Mouse (Mus musculus) lung, postnatal 0 days (tissue): Measurements from ENCODE around the gene Olfr99. TPM values are rescaled to one million over a fixed set of nuclear protein-coding genes. Genes with fewer than 3 reads are reported as not detected.

ENCODE experiments used
- ATAC-seq: fragments of 200-750 bp; cut with Nextera tagmentation; 2 replicates; pipeline ENCODE4 v1.8.0; 2017; ENCODE audit warnings: moderate library complexity
- DNase-seq: peaks from one replicate; pipeline ENCODE4 v3.0.0-alpha.2; 2016; ENCODE audit warnings: low spot score
- H3K27ac ChIP-seq: fragments of 300-500 bp; sonication (generic); 2 replicates; pipeline ENCODE4 v1.5.1; 2014; ENCODE audit warnings: antibody characterized with exemption, mild to moderate bottlenecking, low read length, mixed read lengths
- H3K27me3 ChIP-seq: fragments of 300-500 bp; sonication (generic); replicated peaks from 2 replicates; pipeline ENCODE4 v1.6.1; 2014; ENCODE audit warnings: low read length, mixed read lengths; ENCODE audit not compliant: insufficient read depth
- H3K36me3 ChIP-seq: fragments of 300-500 bp; sonication (generic); 2 replicates; pipeline ENCODE4 v1.6.1; 2014; ENCODE audit warnings: low read length, mixed read lengths; ENCODE audit not compliant: insufficient read depth
- H3K4me1 ChIP-seq: fragments of 300-500 bp; sonication (generic); 2 replicates; pipeline ENCODE4 v1.6.1; 2014; ENCODE audit warnings: antibody characterized with exemption, low read depth, low read length, mixed read lengths; ENCODE audit not compliant: insufficient read depth
- H3K4me2 ChIP-seq: fragments of 300-500 bp; sonication (generic); replicated peaks from 2 replicates; pipeline ENCODE4 v1.6.1; 2014; ENCODE audit warnings: low read depth, mild to moderate bottlenecking, low read length, moderate library complexity, mixed read lengths
- H3K4me3 ChIP-seq: fragments of 300-500 bp; sonication (generic); 2 replicates; pipeline ENCODE4 v1.5.1; 2014; ENCODE audit warnings: low read depth, low read length
- H3K9ac ChIP-seq: fragments of 300-500 bp; sonication (generic); replicated peaks from 2 replicates; pipeline ENCODE4 v1.6.1; 2014; ENCODE audit warnings: low read depth, mild to moderate bottlenecking
- H3K9me3 ChIP-seq: fragments of 300-500 bp; sonication (generic); 2 replicates; pipeline ENCODE4 v1.6.1; 2016; ENCODE audit warnings: low read length, mixed read lengths
- CTCF ChIP-seq: IDR thresholded peaks from 2 replicates; pipeline ENCODE4 v1.5.1; 2016; ENCODE audit warnings: antibody characterized with exemption, mild to moderate bottlenecking
- EP300 ChIP-seq: IDR thresholded peaks from 2 replicates; pipeline ENCODE4 v1.6.1; 2016; ENCODE audit warnings: antibody characterized with exemption, mild to moderate bottlenecking, control low read depth
- WGBS: fragments of 180-500 bp; shearing (Covaris S2); extraction: QIAGEN DNeasy Blood & Tissue Kit; methylation state at CpG from one replicate; pipeline ENCODE4 v1.1.7; 2014; 5-methylcytosine and 5-hydroxymethylcytosine counted together
- polyA plus RNA-seq: library from polyadenylated mRNA; unstranded; fragments of >200 nt; fragmentation: Nextera tagmentation; extraction: Ambion mirVana; gene quantifications from 2 replicates; pipeline ENCODE4 v1.2.1, GENCODE M21; 2015

Gene Olfr99
- not detected in 2 replicates for polyA plus RNA-seq

DNA sequence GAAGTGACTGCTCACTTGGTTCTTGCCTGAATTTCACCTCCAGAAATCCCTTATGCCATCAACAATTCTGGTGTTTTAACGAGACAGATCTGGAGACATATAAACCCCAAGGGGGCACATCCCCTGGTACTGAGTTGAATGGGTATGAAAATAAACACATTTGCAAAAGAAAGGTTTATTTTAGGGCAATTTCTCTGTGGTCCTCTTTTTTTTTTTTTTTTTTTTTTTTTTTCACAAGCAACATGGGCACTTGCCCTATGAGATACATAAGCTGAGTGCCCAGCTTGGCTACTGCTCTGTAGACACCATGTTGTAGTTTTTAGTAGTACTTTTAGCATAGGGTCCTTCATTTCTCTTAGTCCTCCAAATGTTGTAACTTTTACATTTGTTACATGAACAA lies at the start of gene Olfr99:
Olfr99 (minus strand) TSS at position 101 of the 400 bp plus-strand sequence.
- no peaks in the 10 kb centered on the region for H3K36me3 ChIP-seq
- H3K9me3 ChIP-seq = no peaks in the 10 kb centered on the region
- DNase-seq = no peak
- H3K27ac ChIP-seq = no peak within 1 kb of the TSS
- H3K4me2 ChIP-seq = no peak within 1 kb of the TSS
- H3K27me3 ChIP-seq = no peaks in the 10 kb centered on the region
- no peak for TF ChIP-seq EP300
- TF ChIP-seq CTCF = no peak
- WGBS = 72% methylated on average over 1 of the region's 1 CpGs
- no peaks in the 10 kb centered on the region for H3K4me1 ChIP-seq
- ATAC-seq = no peak
- no peak within 1 kb of the TSS for H3K9ac ChIP-seq
- H3K4me3 ChIP-seq = no peak within 1 kb of the TSS

- no peaks in the 10 kb centered on the region for H3K9me3 ChIP-seq
- DNase-seq (no peak), ATAC-seq (no peak)
- H3K27ac ChIP-seq = no peak within 1 kb of the TSS
- no peaks in the 10 kb centered on the region for H3K27me3 ChIP-seq
- no peak within 1 kb of the TSS for H3K9ac ChIP-seq
- no peak within 1 kb of the TSS for H3K4me2 ChIP-seq
- no peaks in the 10 kb centered on the region for H3K36me3 ChIP-seq
- H3K4me1 ChIP-seq = no peaks in the 10 kb centered on the region
- TF ChIP-seq EP300 (no peak), CTCF (no peak)
- no peak within 1 kb of the TSS for H3K4me3 ChIP-seq
These were observed 33.7 kb upstream of the Olfr99 start, which contains the start of gene Olfr102 for GRCm38 (mm10) chr17:37316954-37317353. TSS of gene Olfr102 (minus strand) at chr17:37317054.

DNA sequence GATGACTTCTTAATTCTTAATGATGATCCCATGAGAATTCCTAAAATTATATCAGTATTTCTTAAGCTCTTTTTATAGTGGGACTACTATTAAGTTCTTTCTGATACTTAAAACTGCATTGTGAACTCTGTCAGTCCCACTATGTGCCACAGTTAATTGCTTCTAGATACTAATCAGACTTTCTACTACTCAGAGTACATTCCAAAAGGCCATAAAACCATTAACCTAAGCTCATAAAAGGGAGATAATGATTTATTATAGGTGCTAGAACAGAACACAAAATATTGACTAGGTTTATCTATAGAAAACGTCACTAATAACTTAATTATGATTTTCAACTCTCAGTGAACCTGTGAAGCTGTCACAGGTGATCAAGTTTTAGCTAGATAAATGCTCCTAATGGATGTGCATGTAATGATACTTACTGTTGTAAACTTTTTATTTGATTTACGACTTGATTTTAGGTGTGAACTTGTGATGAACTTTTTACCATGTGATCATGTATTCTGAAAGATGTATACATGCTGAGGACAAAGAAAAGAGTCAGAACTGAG lies 27.0 kb upstream of the Olfr99 start:
- Histone ChIP-seq H3K4me2 (no peak overlapping the region), H3K27me3 (no peaks in the 10 kb centered on the region), H3K36me3 (no peaks in the 10 kb centered on the region), H3K4me3 (no peak overlapping the region), H3K9ac (no peak overlapping the region), H3K9me3 (no peaks in the 10 kb centered on the region), H3K27ac (no peak overlapping the region), H3K4me1 (no peaks in the 10 kb centered on the region)
- TF ChIP-seq CTCF (no peak), EP300 (no peak)
- 35% methylated on average over 2 of the region's 2 CpGs for WGBS
- no peak for DNase-seq
- ATAC-seq = no peak

DNA sequence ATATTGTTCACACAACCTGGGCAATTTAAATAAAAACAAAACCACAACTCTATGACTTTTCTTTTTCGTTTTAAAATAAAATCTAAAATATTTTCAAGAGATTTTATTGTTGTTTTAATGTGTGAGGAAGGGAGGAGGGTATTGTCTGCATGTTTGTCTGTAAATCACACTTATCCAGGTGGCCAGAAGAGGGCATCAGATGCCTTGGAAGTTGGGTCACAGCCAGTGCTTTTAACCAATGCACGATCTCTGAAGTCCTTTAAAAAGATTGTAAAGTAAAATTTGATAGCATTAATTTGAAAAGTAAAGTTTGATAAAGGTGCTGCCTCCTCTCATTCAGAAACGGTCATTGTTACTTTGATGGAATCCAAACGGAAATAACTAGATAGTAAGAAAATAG lies 25.2 kb upstream of the Olfr99 start:
- DNase-seq (no peak), ATAC-seq (no peak)
- H3K4me1 ChIP-seq = no peaks in the 10 kb centered on the region
- no peak overlapping the region for H3K4me3 ChIP-seq
- H3K27me3 ChIP-seq = no peaks in the 10 kb centered on the region
- H3K36me3 ChIP-seq = no peaks in the 10 kb centered on the region
- H3K27ac ChIP-seq = no peak overlapping the region
- no peaks in the 10 kb centered on the region for H3K9me3 ChIP-seq
- no peak overlapping the region for H3K4me2 ChIP-seq
- WGBS = 31% methylated on average over 4 of the region's 4 CpGs
- H3K9ac ChIP-seq = no peak overlapping the region
- TF ChIP-seq CTCF (no peak), EP300 (no peak)

DNA sequence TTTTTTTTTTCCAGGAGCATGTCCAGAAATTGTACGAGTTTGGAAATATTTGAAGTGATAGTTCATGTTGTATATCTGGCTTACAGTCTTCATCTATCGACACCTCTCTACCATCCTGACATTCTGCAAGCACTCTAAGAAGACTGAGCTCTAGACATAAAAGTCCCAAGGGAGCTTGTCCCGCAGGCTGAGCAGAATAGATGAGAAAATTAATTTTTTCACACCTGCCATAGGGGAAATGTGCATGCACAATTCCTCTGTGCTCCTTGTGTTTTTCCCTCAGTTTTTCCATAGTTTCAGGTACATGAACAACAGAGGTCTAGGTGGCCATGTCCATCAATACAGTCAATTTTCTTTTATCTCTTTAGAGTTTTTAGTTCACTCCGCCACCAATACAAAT lies 21.0 kb upstream of the Olfr99 start, which contains the start of gene Olfr101:
Olfr101 (minus strand) TSS at position 101 of the 400 bp plus-strand sequence.
- 68% methylated on average over 4 of the region's 4 CpGs for WGBS
- Histone ChIP-seq H3K27me3 (no peaks in the 10 kb centered on the region), H3K4me1 (no peaks in the 10 kb centered on the region), H3K9me3 (no peaks in the 10 kb centered on the region), H3K27ac (no peak within 1 kb of the TSS), H3K9ac (no peak within 1 kb of the TSS), H3K36me3 (no peaks in the 10 kb centered on the region), H3K4me2 (no peak within 1 kb of the TSS), H3K4me3 (no peak within 1 kb of the TSS)
- TF ChIP-seq CTCF (no peak), EP300 (no peak)
- DNase-seq = no peak
- ATAC-seq = no peak

- no peak overlapping the region for H3K4me3 ChIP-seq
- WGBS = 74% methylated on average over 1 of the region's 1 CpGs
- no peak for ATAC-seq
- TF ChIP-seq EP300 (no peak), CTCF (no peak)
- H3K9ac ChIP-seq = no peak overlapping the region
- no peaks in the 10 kb centered on the region for H3K27me3 ChIP-seq
- no peaks in the 10 kb centered on the region for H3K36me3 ChIP-seq
- no peak for DNase-seq
- no peak overlapping the region for H3K4me2 ChIP-seq
- no peak overlapping the region for H3K27ac ChIP-seq
- no peaks in the 10 kb centered on the region for H3K9me3 ChIP-seq
- no peaks in the 10 kb centered on the region for H3K4me1 ChIP-seq
These were observed 2.9 kb downstream of the Olfr99 start for GRCm38 (mm10) chr17:37280331-37280730.

DNA sequence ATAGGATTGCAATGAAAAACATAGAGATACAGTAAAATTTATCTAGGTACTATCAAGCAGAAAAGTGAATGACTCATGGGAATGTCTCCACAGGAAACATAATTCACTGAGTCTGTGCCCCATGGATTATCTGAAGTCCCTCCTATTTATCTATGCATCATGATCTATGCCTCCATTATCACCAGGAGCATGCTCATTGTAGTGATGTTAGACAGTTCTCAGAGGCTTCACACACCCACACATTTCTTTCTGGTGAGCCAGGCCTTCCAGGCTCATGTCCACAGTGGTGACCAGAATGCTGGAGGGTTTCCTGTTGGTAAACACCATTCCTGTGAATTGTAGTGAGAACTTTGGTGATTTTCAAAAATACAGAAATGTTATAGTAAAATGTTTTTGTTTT lies 6.7 kb downstream of the Olfr99 start:
- no peaks in the 10 kb centered on the region for H3K36me3 ChIP-seq
- no peak for TF ChIP-seq EP300
- H3K9me3 ChIP-seq = no peaks in the 10 kb centered on the region
- H3K4me2 ChIP-seq = no peak overlapping the region
- H3K27me3 ChIP-seq = no peaks in the 10 kb centered on the region
- DNase-seq (no peak), ATAC-seq (no peak)
- no peaks in the 10 kb centered on the region for H3K4me1 ChIP-seq
- H3K4me3 ChIP-seq = no peak overlapping the region
- H3K27ac ChIP-seq = no peak overlapping the region
- H3K9ac ChIP-seq = no peak overlapping the region
